Mouse (Mus musculus): ENCODE measurements around the gene Asb16. TPM values are rescaled to one million over a fixed set of nuclear protein-coding genes. Genes with fewer than 3 reads are reported as not detected.
A peak's percentile ranks its signal among the peaks of the same experiment; 100 is the strongest.

Gene Asb16
- polyA plus RNA-seq, 1 experiment from 2014 or later = 0.11 TPM

DNA sequence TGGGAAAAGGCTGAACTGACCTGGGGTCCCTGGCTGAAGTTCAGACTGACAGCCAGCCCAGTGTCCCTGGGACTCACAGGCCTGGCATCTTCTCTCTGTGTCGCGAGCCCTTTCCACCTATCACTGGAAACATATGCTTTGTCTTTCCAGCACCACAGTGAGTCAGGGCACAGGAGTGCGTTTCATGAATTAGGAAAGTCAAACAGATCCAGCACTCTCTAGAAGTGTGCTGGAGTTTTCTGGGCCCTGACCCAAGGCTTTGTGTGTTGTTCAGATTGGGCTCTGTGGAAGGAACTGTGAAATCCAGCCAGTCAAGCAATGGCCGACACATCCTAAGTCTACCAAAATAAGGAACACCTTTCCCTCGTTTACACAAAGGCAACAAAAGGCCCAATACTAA lies 43.3 kb upstream of the Asb16 start:
- Histone ChIP-seq H3K9ac (ENCODE audit: low read depth, low read length) (peak overlapping the region; percentile 45; the same call in 1 of the 2 replicates), H3K4me2 (ENCODE audit: low read length) (peak overlapping the region; percentile 51), H3K27ac (ENCODE audit: low read depth, low read length) (no peak overlapping the region), H3K4me1 (ENCODE audit: control insufficient read depth, insufficient read depth, low read depth, low read length) (peaks cover 51% of the 10 kb centered on the region), H3K27me3 (replicated peaks; ENCODE audit: control insufficient read depth, insufficient read depth, low read length) (no peaks in the 10 kb centered on the region), H3K4me3 (ENCODE audit: low read length) (no peak overlapping the region), H3K9me3 (ENCODE audit: control insufficient read depth, low read length) (no peaks in the 10 kb centered on the region), H3K36me3 (ENCODE audit: control insufficient read depth, insufficient read depth, low read length) (no peaks in the 10 kb centered on the region)
- WGBS = 62% methylated on average over 5 of the region's 5 CpGs
- no peak for ATAC-seq

DNA sequence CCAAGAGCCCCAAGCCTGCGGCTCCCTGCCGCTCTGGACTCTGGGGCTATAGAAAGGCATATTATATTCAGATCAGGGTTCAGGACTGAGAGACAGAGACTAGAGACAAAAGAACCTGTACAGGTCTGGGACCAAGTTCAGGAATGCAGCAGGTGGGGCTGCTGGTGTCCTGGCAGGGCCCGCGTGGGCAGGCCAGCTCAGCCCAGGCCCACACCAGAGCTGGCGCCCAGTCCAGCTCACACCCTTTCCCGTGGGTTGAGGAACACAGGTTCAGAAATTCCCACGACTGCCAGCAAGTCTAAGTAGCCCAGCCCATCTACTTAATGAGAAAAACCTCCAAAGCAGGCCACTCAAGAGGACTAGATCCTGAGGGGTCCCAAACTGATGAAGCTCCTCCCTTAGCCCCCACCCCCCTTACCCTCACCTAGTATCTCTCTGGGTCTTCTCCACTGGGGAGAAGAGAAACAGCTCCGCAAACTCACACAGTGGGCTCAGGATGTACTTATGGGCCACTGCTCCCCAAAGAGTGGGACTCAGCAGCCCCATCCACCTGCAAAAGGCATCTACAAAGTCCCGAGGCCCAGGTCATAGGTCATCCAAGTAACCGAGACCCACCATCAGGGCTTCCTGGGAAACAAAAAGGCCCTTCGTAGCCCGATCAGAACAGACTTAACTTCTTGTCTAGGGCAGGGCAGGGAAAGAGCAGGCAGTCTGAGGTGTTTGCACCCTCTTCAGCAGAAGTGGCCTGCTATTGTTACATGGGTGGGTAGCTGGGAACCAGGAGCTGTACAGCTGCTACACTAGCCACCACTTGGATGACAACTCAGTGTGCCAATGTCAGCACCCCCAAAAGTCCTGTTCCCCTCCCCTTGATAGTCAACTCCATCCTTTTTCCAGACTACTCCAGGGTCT lies 42.2 kb upstream of the Asb16 start:
- H3K9me3 ChIP-seq (ENCODE audit: control insufficient read depth, low read length) = no peaks in the 10 kb centered on the region
- peaks cover 51% of the 10 kb centered on the region for H3K4me1 ChIP-seq (ENCODE audit: control insufficient read depth, insufficient read depth, low read depth, low read length)
- no peak for ATAC-seq
- peak overlapping the region; percentile 63; the same call in 1 of the 2 replicates for H3K4me2 ChIP-seq (ENCODE audit: low read length)
- peak overlapping the region; percentile 33 for H3K9ac ChIP-seq (ENCODE audit: low read depth, low read length)
- 57% methylated on average over 12 of the region's 12 CpGs for WGBS
- H3K36me3 ChIP-seq (ENCODE audit: control insufficient read depth, insufficient read depth, low read length) = no peaks in the 10 kb centered on the region
- no peak overlapping the region for H3K27ac ChIP-seq (ENCODE audit: low read depth, low read length)
- H3K4me3 ChIP-seq (ENCODE audit: low read length) = no peak overlapping the region
- no peaks in the 10 kb centered on the region for H3K27me3 ChIP-seq (replicated peaks; ENCODE audit: control insufficient read depth, insufficient read depth, low read length)

GRCm38 (mm10) chr11:102227270-102228190 lies 41.0 kb upstream of the Asb16 start:
- no peaks in the 10 kb centered on the region for H3K9me3 ChIP-seq (ENCODE audit: control insufficient read depth, low read length)
- H3K9ac ChIP-seq (ENCODE audit: low read depth, low read length) = peak overlapping the region; percentile 58
- H3K4me2 ChIP-seq (ENCODE audit: low read length) = peak overlapping the region; percentile 63
- ATAC-seq = peak; percentile 9; the same call in 1 of the 2 replicates
- H3K4me1 ChIP-seq (ENCODE audit: control insufficient read depth, insufficient read depth, low read depth, low read length) = peaks cover 49% of the 10 kb centered on the region
- WGBS = 7% methylated on average over 12 of the region's 12 CpGs
- H3K36me3 ChIP-seq (ENCODE audit: control insufficient read depth, insufficient read depth, low read length) = no peaks in the 10 kb centered on the region
- H3K4me3 ChIP-seq (ENCODE audit: low read length) = peak overlapping the region; percentile 84
- no peaks in the 10 kb centered on the region for H3K27me3 ChIP-seq (replicated peaks; ENCODE audit: control insufficient read depth, insufficient read depth, low read length)
- peak overlapping the region; percentile 4; the same call in 1 of the 2 replicates for H3K27ac ChIP-seq (ENCODE audit: low read depth, low read length)

- Histone ChIP-seq H3K36me3 (ENCODE audit: control insufficient read depth, insufficient read depth, low read length) (no peaks in the 10 kb centered on the region), H3K27me3 (replicated peaks; ENCODE audit: control insufficient read depth, insufficient read depth, low read length) (no peaks in the 10 kb centered on the region), H3K9ac (ENCODE audit: low read depth, low read length) (peak overlapping the region; percentile 58), H3K9me3 (ENCODE audit: control insufficient read depth, low read length) (no peaks in the 10 kb centered on the region), H3K4me3 (ENCODE audit: low read length) (peak overlapping the region; percentile 84), H3K27ac (ENCODE audit: low read depth, low read length) (peak overlapping the region; percentile 9; the same call in 1 of the 2 replicates), H3K4me1 (ENCODE audit: control insufficient read depth, insufficient read depth, low read depth, low read length) (peaks cover 49% of the 10 kb centered on the region), H3K4me2 (ENCODE audit: low read length) (peak overlapping the region; percentile 63)
- 8% methylated on average over 9 of the region's 9 CpGs for WGBS
- 0 out of 2 replicates have a peak, but pooled peaks have one; percentile 1 for ATAC-seq
Measured at GRCm38 (mm10) chr11:102228191-102228545, 40.4 kb upstream of the Asb16 start.

- peak overlapping the region; percentile 94 for H3K9ac ChIP-seq (ENCODE audit: low read depth, low read length)
- no peaks in the 10 kb centered on the region for H3K36me3 ChIP-seq (ENCODE audit: control insufficient read depth, insufficient read depth, low read length)
- peak overlapping the region; percentile 63 for H3K4me2 ChIP-seq (ENCODE audit: low read length)
- H3K4me3 ChIP-seq (ENCODE audit: low read length) = peak overlapping the region; percentile 84
- no peaks in the 10 kb centered on the region for H3K9me3 ChIP-seq (ENCODE audit: control insufficient read depth, low read length)
- 8% methylated on average over 7 of the region's 7 CpGs for WGBS
- no peaks in the 10 kb centered on the region for H3K27me3 ChIP-seq (replicated peaks; ENCODE audit: control insufficient read depth, insufficient read depth, low read length)
- H3K27ac ChIP-seq (ENCODE audit: low read depth, low read length) = peak overlapping the region; percentile 90
- no peak for ATAC-seq
- H3K4me1 ChIP-seq (ENCODE audit: control insufficient read depth, insufficient read depth, low read depth, low read length) = peaks cover 44% of the 10 kb centered on the region
Measured at GRCm38 (mm10) chr11:102228646-102229268, 39.8 kb upstream of the Asb16 start.

GRCm38 (mm10) chr11:102229331-102229953 lies 39.1 kb upstream of the Asb16 start:
- Histone ChIP-seq H3K9me3 (ENCODE audit: control insufficient read depth, low read length) (no peaks in the 10 kb centered on the region), H3K4me1 (ENCODE audit: control insufficient read depth, insufficient read depth, low read depth, low read length) (peaks cover 41% of the 10 kb centered on the region), H3K4me3 (ENCODE audit: low read length) (peak overlapping the region; percentile 84), H3K4me2 (ENCODE audit: low read length) (peak overlapping the region; percentile 63), H3K27me3 (replicated peaks; ENCODE audit: control insufficient read depth, insufficient read depth, low read length) (no peaks in the 10 kb centered on the region), H3K36me3 (ENCODE audit: control insufficient read depth, insufficient read depth, low read length) (no peaks in the 10 kb centered on the region), H3K27ac (ENCODE audit: low read depth, low read length) (peak overlapping the region; percentile 90), H3K9ac (ENCODE audit: low read depth, low read length) (peak overlapping the region; percentile 94)
- 1% methylated on average over 28 of the region's 47 CpGs for WGBS
- peak; percentile 35; the same call in 1 of the 2 replicates for ATAC-seq

DNA sequence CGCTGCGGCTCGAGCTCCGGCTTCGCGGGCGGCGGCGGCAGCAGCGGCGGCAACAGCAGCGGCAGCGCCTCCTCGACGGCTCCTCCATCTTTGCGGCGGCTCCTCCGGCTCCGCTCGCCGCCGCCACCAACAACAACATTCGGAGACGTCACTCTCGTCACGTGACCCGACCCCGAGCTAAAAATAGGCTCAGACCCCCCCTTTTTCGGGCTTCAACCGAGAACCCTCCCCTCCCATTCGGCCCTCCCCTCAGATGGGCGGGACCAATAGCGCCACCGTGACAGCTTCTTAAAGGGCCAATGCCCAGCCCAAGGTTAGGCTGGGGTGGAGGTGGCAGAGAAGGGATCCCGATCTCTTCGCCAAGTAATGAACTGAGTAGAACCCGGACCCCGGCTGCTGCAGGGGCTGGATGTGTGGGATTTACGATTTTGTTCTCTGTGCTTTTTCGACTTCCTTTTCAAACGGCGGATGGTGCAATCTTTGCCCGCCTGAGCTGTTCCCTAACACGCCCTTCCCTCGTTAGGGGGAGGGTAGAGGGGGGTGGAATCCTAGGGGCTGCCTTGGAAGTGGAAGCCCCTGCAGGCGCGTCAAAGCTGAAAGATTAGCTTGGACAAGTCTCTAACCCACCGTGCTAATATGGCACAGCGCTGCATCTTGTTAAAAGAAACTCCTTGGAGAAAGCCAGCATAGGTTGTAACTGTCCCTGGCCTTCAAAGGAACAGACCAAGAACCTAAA lies 38.4 kb upstream of the Asb16 start, which contains the start of gene Hdac5:
Gene Hdac5, minus strand, starts transcription at position 161 of the 736 bp plus-strand sequence.
- WGBS = under 1% methylated on average over 49 of the region's 49 CpGs
- peak within 1 kb of the TSS; percentile 63 for H3K4me2 ChIP-seq (ENCODE audit: low read length)
- H3K4me1 ChIP-seq (ENCODE audit: control insufficient read depth, insufficient read depth, low read depth, low read length) = peaks cover 34% of the 10 kb centered on the region
- peak within 1 kb of the TSS; percentile 94 for H3K9ac ChIP-seq (ENCODE audit: low read depth, low read length)
- peak within 1 kb of the TSS; percentile 90 for H3K27ac ChIP-seq (ENCODE audit: low read depth, low read length)
- no peaks in the 10 kb centered on the region for H3K27me3 ChIP-seq (replicated peaks; ENCODE audit: control insufficient read depth, insufficient read depth, low read length)
- H3K36me3 ChIP-seq (ENCODE audit: control insufficient read depth, insufficient read depth, low read length) = no peaks in the 10 kb centered on the region
- ATAC-seq = peak; percentile 92
- no peaks in the 10 kb centered on the region for H3K9me3 ChIP-seq (ENCODE audit: control insufficient read depth, low read length)
- peak within 1 kb of the TSS; percentile 84 for H3K4me3 ChIP-seq (ENCODE audit: low read length)

DNA sequence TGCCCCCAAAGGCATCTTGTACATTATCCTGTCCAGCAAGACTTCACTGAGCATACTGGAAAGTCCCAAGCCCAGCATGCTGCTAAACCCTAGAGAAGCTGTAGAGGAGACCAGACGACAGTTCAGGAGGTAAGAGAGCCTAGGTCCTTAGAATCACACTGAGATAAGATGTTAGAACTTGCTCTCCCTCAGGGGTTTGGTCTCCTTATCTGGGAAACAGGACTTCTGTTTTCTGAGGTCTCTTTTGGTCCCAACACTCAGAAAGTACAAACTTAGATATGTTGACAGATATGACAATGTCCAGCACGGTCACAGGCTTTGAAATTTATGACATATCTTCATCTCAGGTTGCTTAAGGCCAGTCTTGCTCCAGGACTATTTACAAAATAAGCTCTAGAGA lies 32.5 kb upstream of the Asb16 start:
- H3K4me2 ChIP-seq (ENCODE audit: low read length) = no peak overlapping the region
- no peak overlapping the region for H3K27ac ChIP-seq (ENCODE audit: low read depth, low read length)
- H3K4me1 ChIP-seq (ENCODE audit: control insufficient read depth, insufficient read depth, low read depth, low read length) = no peaks in the 10 kb centered on the region
- H3K27me3 ChIP-seq (replicated peaks; ENCODE audit: control insufficient read depth, insufficient read depth, low read length) = no peaks in the 10 kb centered on the region
- no peaks in the 10 kb centered on the region for H3K36me3 ChIP-seq (ENCODE audit: control insufficient read depth, insufficient read depth, low read length)
- no peak for ATAC-seq
- WGBS = 81% methylated on average over 2 of the region's 2 CpGs
- no peaks in the 10 kb centered on the region for H3K9me3 ChIP-seq (ENCODE audit: control insufficient read depth, low read length)
- no peak overlapping the region for H3K4me3 ChIP-seq (ENCODE audit: low read length)
- no peak overlapping the region for H3K9ac ChIP-seq (ENCODE audit: low read depth, low read length)
